Mouse (Mus musculus) midbrain, embryonic 12.5 days (tissue): ENCODE measurements at regions not wholly inside any gene's neighbourhood (a gene's known extent, or its start where the extent isn't known, plus 50 kb on each side); places are given as distances from the start of the nearest gene placed in this dataset.
"Not testable (repeated sequence)": the region's sequence is repeated elsewhere in the genome, so short reads cannot be mapped to it uniquely, and the experiment has no call there.

Experiments used
- ATAC-seq: fragments of 200-750 bp; cut with Nextera tagmentation; 2 replicates; pipeline ENCODE4 v1.8.0; 2017; ENCODE audit warnings: low read depth, moderate TSS enrichment, moderate library complexity; ENCODE audit not compliant: low FRiP score
- H3K27ac ChIP-seq: fragments of 300-500 bp; sonication (generic); replicated peaks from 2 replicates; pipeline ENCODE4 v1.5.1; 2016; ENCODE audit warnings: mild to moderate bottlenecking
- H3K27me3 ChIP-seq: fragments of 300-500 bp; sonication (generic); 2 replicates; pipeline ENCODE4 v1.6.1; 2016; ENCODE audit warnings: mild to moderate bottlenecking
- H3K36me3 ChIP-seq: fragments of 300-500 bp; sonication (generic); 2 replicates; pipeline ENCODE4 v1.6.1; 2016
- H3K4me1 ChIP-seq: fragments of 300-500 bp; sonication (generic); 2 replicates; pipeline ENCODE4 v1.6.1; 2016
- H3K4me2 ChIP-seq: fragments of 300-500 bp; sonication (generic); replicated peaks from 2 replicates; pipeline ENCODE4 v1.6.1; 2016; ENCODE audit warnings: mild to moderate bottlenecking, moderate library complexity
- H3K4me3 ChIP-seq: fragments of 300-500 bp; sonication (generic); 2 replicates; pipeline ENCODE4 v1.5.1; 2016; ENCODE audit warnings: mild to moderate bottlenecking
- H3K9ac ChIP-seq: fragments of 300-500 bp; sonication (generic); replicated peaks from 2 replicates; pipeline ENCODE4 v1.6.1; 2016; ENCODE audit warnings: mild to moderate bottlenecking, moderate library complexity
- H3K9me3 ChIP-seq: fragments of 300-500 bp; sonication (generic); 2 replicates; pipeline ENCODE4 v1.6.1; 2016; ENCODE audit warnings: mild to moderate bottlenecking
- WGBS: fragments of 180-500 bp; shearing (Covaris S2); methylation state at CpG from one replicate; pipeline ENCODE4 v1.1.7; 2016; 5-methylcytosine and 5-hydroxymethylcytosine counted together

DNA sequence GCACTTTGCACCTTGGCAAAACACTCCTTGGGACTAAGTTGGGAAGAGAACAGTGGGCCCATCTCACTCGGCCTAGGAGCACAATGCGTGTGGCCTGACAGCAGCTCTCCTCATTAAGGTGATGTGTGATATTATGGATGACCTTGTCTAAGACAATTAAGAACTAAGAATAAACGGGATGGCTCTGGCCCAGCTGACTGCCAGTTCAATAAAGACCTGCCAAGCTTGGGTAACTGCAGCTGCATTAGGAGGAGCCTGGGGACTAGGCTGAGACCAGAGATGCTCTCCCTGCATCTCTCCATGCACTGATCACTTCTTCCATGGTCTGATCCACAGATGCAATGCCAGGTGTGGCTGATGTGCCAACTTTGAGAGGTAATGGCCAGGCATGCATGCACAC is 356.7 kb downstream of the Fut8 start:
- no peak overlapping the region for H3K4me2 ChIP-seq
- peaks cover 13% of the 10 kb centered on the region; the same call in 1 of the 2 replicates for H3K4me1 ChIP-seq
- H3K27ac ChIP-seq = no peak overlapping the region
- H3K4me3 ChIP-seq = no peak overlapping the region
- H3K9ac ChIP-seq = no peak overlapping the region
- WGBS = 80% methylated on average over 3 of the region's 3 CpGs
- no peak for ATAC-seq
- no peaks in the 10 kb centered on the region for H3K36me3 ChIP-seq
- H3K27me3 ChIP-seq = 0 out of 2 replicates have a peak, but pooled peaks cover 3% of the 10 kb centered on the region
- H3K9me3 ChIP-seq = no peaks in the 10 kb centered on the region

GRCm38 (mm10) chr12:77595821-77596220 is 357.9 kb downstream of the Fut8 start:
- Histone ChIP-seq H3K4me2 (no peak overlapping the region), H3K4me1 (peaks cover 13% of the 10 kb centered on the region; the same call in 1 of the 2 replicates), H3K9ac (no peak overlapping the region), H3K27me3 (no peaks in the 10 kb centered on the region), H3K36me3 (no peaks in the 10 kb centered on the region), H3K27ac (no peak overlapping the region), H3K4me3 (no peak overlapping the region), H3K9me3 (no peaks in the 10 kb centered on the region)
- 86% methylated on average over 5 of the region's 5 CpGs for whole genome bisulfite sequencing
- ATAC-seq = no peak

GRCm38 (mm10) chr12:77596676-77597075 is 358.8 kb downstream of the Fut8 start:
- Histone ChIP-seq H3K9ac (no peak overlapping the region), H3K4me2 (no peak overlapping the region), H3K4me1 (peaks cover 13% of the 10 kb centered on the region; the same call in 1 of the 2 replicates), H3K9me3 (no peaks in the 10 kb centered on the region), H3K27me3 (no peaks in the 10 kb centered on the region), H3K4me3 (no peak overlapping the region), H3K36me3 (no peaks in the 10 kb centered on the region), H3K27ac (no peak overlapping the region)
- 76% methylated on average over 3 of the region's 3 CpGs for WGBS
- no peak for ATAC-seq

DNA sequence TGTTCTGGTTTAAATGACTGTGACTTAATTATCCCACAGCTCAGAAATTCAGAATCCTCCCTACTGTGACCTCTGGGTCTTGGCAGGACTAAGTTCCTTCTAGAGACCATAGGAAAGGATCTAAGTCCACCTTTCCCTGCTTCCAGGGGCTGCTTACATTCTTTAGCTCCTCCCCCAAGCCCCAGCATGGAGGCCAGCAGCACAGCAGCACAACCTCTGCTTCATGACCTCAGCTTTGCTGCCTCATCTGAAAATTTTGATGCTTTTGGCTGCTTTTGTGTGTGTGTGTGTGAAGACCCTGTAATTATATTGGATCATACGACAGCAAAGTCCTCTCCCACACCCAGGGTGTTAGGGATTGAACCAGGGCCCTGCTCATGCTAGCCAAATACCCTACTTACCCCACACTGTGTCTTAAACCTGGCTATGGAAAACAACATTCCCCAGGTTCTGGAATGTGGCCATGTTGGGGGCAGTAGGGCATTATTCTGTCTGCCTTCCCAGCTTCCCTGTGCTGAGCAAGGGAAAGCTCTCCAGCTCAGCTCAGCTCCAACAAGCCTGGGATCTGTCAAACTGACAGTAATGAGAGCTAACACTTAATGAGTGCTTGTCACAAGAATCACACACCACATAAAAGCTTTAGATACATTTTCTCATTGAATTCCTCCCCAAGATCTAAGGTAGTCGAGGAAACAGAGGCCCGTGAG is 359.9 kb downstream of the Fut8 start:
- Histone ChIP-seq H3K36me3 (no peaks in the 10 kb centered on the region), H3K9me3 (no peaks in the 10 kb centered on the region), H3K4me2 (no peak overlapping the region), H3K27me3 (no peaks in the 10 kb centered on the region), H3K4me1 (peaks cover 13% of the 10 kb centered on the region; the same call in 1 of the 2 replicates), H3K9ac (no peak overlapping the region), H3K27ac (no peak overlapping the region), H3K4me3 (no peak overlapping the region)
- 30% methylated on average over 3 of the region's 3 CpGs for WGBS
- no peak for ATAC-seq

GRCm38 (mm10) chr12:77598334-77598715 is 360.4 kb downstream of the Fut8 start:
- no peak for ATAC-seq

DNA sequence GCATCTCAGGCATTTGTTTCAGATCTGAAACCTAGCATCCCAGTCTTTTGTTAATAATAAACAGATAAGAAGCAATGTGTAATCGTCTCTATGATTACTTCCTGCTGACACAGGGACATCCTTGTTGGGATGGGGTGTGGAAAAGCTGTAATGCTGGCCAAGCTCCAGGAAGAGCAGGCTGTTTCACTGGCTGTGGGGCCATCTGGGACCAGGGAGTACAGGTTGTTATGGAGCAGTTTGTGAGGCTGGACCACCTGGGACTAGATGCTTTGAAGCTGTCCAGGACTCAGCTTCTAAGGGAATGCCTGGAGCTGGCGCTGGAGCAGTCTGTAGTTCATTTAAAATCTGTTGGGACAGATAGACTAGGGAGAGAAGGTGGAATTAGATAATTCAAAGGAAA is 361.5 kb downstream of the Fut8 start:
- ATAC-seq = no peak
- WGBS = 71% methylated on average over 2 of the region's 2 CpGs
- no peak overlapping the region for H3K4me3 ChIP-seq

More at GRCm38 (mm10) chr12:77598334-77598715, 360.4 kb downstream of the Fut8 start:
- peaks cover 13% of the 10 kb centered on the region; the same call in 1 of the 2 replicates for H3K4me1 ChIP-seq
- H3K4me3 ChIP-seq = no peak overlapping the region
- H3K27me3 ChIP-seq = no peaks in the 10 kb centered on the region
- H3K27ac ChIP-seq = no peak overlapping the region
- H3K36me3 ChIP-seq = no peaks in the 10 kb centered on the region
- H3K4me2 ChIP-seq = no peak overlapping the region
- H3K9ac ChIP-seq = no peak overlapping the region
- 54% methylated on average over 7 of the region's 7 CpGs for WGBS
- H3K9me3 ChIP-seq = no peaks in the 10 kb centered on the region

GRCm38 (mm10) chr12:77603832-77604501 is 366.0 kb downstream of the Fut8 start:
- no peak for ATAC-seq
- 92% methylated on average over 12 of the region's 12 CpGs for WGBS

More for the DNA sequence above, 361.5 kb downstream of the Fut8 start:
- no peaks in the 10 kb centered on the region for H3K9me3 ChIP-seq
- no peak overlapping the region for H3K9ac ChIP-seq
- no peak overlapping the region for H3K27ac ChIP-seq
- H3K27me3 ChIP-seq = no peaks in the 10 kb centered on the region
- no peaks in the 10 kb centered on the region for H3K36me3 ChIP-seq
- H3K4me2 ChIP-seq = no peak overlapping the region
- H3K4me1 ChIP-seq = peaks cover 13% of the 10 kb centered on the region; the same call in 1 of the 2 replicates

DNA sequence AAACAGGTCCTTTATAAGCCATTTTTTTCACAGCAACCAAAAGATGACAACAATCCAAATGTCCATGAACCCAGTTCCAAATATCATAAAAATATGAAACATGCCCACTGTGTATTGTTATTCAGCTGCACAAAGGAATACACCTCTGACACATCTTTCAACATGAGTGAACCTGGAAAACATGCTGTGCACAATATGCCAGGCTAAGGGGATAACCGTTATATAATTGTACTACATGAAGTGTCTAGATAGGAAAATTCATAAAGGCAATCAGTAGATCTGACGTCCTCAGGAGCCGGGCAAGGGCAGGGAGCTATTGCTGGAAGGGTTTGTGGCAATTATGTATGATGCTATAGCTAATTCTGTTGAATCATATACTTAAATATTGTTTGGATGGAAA is 379.6 kb downstream of the Fut8 start:
- Histone ChIP-seq H3K27me3 (no peaks in the 10 kb centered on the region), H3K9me3 (no peaks in the 10 kb centered on the region), H3K4me3 (no peak overlapping the region), H3K27ac (no peak overlapping the region), H3K4me1 (no peaks in the 10 kb centered on the region), H3K4me2 (no peak overlapping the region), H3K36me3 (no peaks in the 10 kb centered on the region), H3K9ac (no peak overlapping the region)
- ATAC-seq = no peak
- 91% methylated on average over 3 of the region's 3 CpGs for WGBS

More at GRCm38 (mm10) chr12:77603832-77604501, 366.0 kb downstream of the Fut8 start:
- Histone ChIP-seq H3K36me3 (no peaks in the 10 kb centered on the region), H3K4me3 (no peak overlapping the region), H3K9ac (no peak overlapping the region), H3K9me3 (no peaks in the 10 kb centered on the region), H3K4me1 (no peaks in the 10 kb centered on the region), H3K27ac (no peak overlapping the region), H3K4me2 (no peak overlapping the region), H3K27me3 (no peaks in the 10 kb centered on the region)

DNA sequence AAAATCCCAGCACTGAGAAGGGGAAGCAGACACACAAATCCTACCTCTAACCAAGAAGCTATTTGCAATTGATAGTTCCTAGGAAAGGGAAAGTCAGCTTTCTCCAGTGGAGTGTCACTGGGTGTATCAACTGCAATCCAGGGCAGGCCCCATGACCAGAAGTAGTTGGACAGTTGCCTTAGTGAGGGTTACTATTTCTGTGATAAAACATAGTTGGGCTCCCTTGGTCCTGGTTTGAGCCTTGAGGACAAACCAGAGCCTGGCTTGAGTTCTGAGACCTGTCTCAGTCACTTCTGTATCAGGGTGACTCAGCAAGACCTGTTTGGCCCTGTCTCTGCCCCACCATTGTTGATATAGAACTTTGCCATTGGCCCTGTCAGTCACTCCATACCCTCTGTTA is 384.3 kb downstream of the Fut8 start:
- Histone ChIP-seq H3K27ac (no peak overlapping the region), H3K4me1 (no peaks in the 10 kb centered on the region), H3K27me3 (no peaks in the 10 kb centered on the region), H3K9me3 (no peaks in the 10 kb centered on the region), H3K4me3 (no peak overlapping the region), H3K9ac (no peak overlapping the region), H3K36me3 (no peaks in the 10 kb centered on the region), H3K4me2 (no peak overlapping the region)
- ATAC-seq = no peak

GRCm38 (mm10) chr12:77624323-77624722 is 386.4 kb downstream of the Fut8 start:
- H3K36me3 ChIP-seq, H3K9me3 ChIP-seq, H3K27ac ChIP-seq, H3K4me2 ChIP-seq, H3K27me3 ChIP-seq, H3K9ac ChIP-seq, H3K4me1 ChIP-seq, ATAC-seq, H3K4me3 ChIP-seq: not testable (repeated sequence)
- 92% methylated on average over 14 of the region's 14 CpGs for WGBS

- no peak overlapping the region for H3K4me2 ChIP-seq
- no peaks in the 10 kb centered on the region for H3K9me3 ChIP-seq
- no peak overlapping the region for H3K27ac ChIP-seq
- no peaks in the 10 kb centered on the region for H3K4me1 ChIP-seq
- H3K4me3 ChIP-seq = no peak overlapping the region
- no peak overlapping the region for H3K9ac ChIP-seq
- no peaks in the 10 kb centered on the region for H3K36me3 ChIP-seq
- no peaks in the 10 kb centered on the region for H3K27me3 ChIP-seq
- ATAC-seq = no peak
Observed at GRCm38 (mm10) chr12:77628358-77628850, 390.5 kb downstream of the Fut8 start.

GRCm38 (mm10) chr12:77633981-77634650 is 396.2 kb downstream of the Fut8 start:
- ATAC-seq = peak; percentile 66

More at GRCm38 (mm10) chr12:77633981-77634650, 396.2 kb downstream of the Fut8 start:
- H3K9ac ChIP-seq = no peak overlapping the region
- H3K27ac ChIP-seq = peak overlapping the region; percentile 30
- H3K4me1 ChIP-seq = peaks cover 7% of the 10 kb centered on the region; the same call in 1 of the 2 replicates
- no peaks in the 10 kb centered on the region for H3K36me3 ChIP-seq
- no peak overlapping the region for H3K4me3 ChIP-seq
- WGBS = 38% methylated on average over 10 of the region's 10 CpGs
- no peaks in the 10 kb centered on the region for H3K9me3 ChIP-seq
- no peak overlapping the region for H3K4me2 ChIP-seq
- H3K27me3 ChIP-seq = no peaks in the 10 kb centered on the region
